Mouse (Mus musculus): ENCODE results near the gene Mindy1. TPM values are rescaled to one million over a fixed set of nuclear protein-coding genes. Genes with fewer than 3 reads are reported as not detected.

Gene Mindy1
- polyA plus RNA-seq, 1 experiment = 33.3 TPM

DNA sequence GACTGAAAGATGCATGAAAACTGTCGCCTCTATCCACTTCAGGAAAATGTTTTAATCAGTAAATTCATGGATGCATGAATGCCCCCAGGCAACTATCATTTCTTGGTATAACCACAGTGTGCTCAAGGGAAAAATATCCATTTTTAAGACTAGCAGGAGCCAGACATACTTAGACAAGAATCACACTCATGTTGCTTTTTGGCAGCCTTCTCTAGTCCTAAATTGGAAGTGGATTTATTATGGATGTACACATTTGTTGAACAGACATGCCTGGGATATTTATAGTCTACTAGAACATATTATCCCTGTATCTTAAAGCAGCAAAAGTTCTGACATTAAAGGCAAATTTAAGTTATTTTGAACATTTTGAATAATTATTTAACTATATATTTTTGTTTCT, 16.4 kb upstream of the Mindy1 start:
- no peak overlapping the region for H3K4me3 ChIP-seq
- no peak overlapping the region for H3K4me2 ChIP-seq (ENCODE audit: low read depth)

DNA sequence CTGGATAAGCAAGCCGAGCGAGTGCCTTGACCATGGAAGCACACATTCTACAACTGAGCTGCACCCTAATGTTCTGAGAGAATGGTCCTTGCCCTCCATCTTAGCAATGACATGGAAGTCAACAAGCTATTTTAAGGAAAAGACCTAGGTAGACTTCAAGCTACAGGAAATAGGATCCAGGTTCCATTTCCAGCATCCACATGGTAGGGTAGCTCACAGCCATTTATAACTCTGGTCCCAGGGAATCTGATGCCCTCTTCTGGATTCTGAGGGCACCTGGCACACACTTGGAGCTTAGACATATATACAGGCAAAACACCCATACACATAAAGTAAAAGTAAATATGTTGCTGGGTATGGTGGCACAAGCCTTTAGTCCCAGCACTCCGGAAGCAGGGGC, 15.1 kb upstream of the Mindy1 start:
- Histone ChIP-seq H3K36me3 (ENCODE audit: control insufficient read depth, insufficient read depth) (peaks cover 26% of the 10 kb centered on the region), H3K79me2 (ENCODE audit: control insufficient read depth, insufficient read depth) (peaks cover 4% of the 10 kb centered on the region), H3K4me2 (ENCODE audit: low read depth) (no peak overlapping the region), H3K27me3 (ENCODE audit: control insufficient read depth, insufficient read depth, insufficient read length) (no peaks in the 10 kb centered on the region), H3ac (ENCODE audit: control insufficient read depth, insufficient read length) (no peak overlapping the region), H3K4me3 (no peak overlapping the region)
- no peak for TF ChIP-seq MYOG (IDR thresholded peaks at IDR 0.05; ENCODE audit: control insufficient read depth in 1 of 3, insufficient read depth in 1 of 3, insufficient read length in 2 of 3, low read depth in 2 of 3)
- TF ChIP-seq USF1 (IDR thresholded peaks at IDR 0.05; ENCODE audit: low read depth) = no peak
- TF ChIP-seq TCF3 (IDR thresholded peaks at IDR 0.05; ENCODE audit: insufficient read length, low read depth) = no peak
- TF ChIP-seq MAX (IDR thresholded peaks at IDR 0.05; ENCODE audit: low read depth) = no peak
- TF ChIP-seq SRF (IDR thresholded peaks at IDR 0.05; ENCODE audit: control insufficient read depth, insufficient read length, low read depth) = no peak
- no peak for TF ChIP-seq E2F4 (IDR thresholded peaks at IDR 0.05; ENCODE audit: insufficient read depth)
- no peak for TF ChIP-seq POLR2AphosphoS2 (IDR thresholded peaks at IDR 0.05; ENCODE audit: insufficient read length, low read depth)
- no peak for TF ChIP-seq REST (IDR thresholded peaks at IDR 0.05; ENCODE audit: insufficient read depth, insufficient read length)
- TF ChIP-seq MYOD1 (IDR thresholded peaks at IDR 0.05; ENCODE audit: control insufficient read depth in 1 of 3, insufficient read length in 2 of 3, low read depth in 2 of 3) = no peak
- no peak for TF ChIP-seq TCF12 (IDR thresholded peaks at IDR 0.05; ENCODE audit: insufficient read depth, poor library complexity, severe bottlenecking)
- no peak for TF ChIP-seq CEBPB (IDR thresholded peaks at IDR 0.05; ENCODE audit: insufficient read depth, poor library complexity, severe bottlenecking)
- no peak for TF ChIP-seq POLR2A (IDR thresholded peaks at IDR 0.05; ENCODE audit: insufficient read length, low read depth)

More for the DNA sequence above, 16.4 kb upstream of the Mindy1 start:
- Histone ChIP-seq H3K27me3 (ENCODE audit: control insufficient read depth, insufficient read depth, insufficient read length) (no peaks in the 10 kb centered on the region), H3ac (ENCODE audit: control insufficient read depth, insufficient read length) (no peak overlapping the region), H3K79me2 (ENCODE audit: control insufficient read depth, insufficient read depth) (no peaks in the 10 kb centered on the region), H3K36me3 (ENCODE audit: control insufficient read depth, insufficient read depth) (peaks cover 30% of the 10 kb centered on the region)
- no peak for TF ChIP-seq USF1 (IDR thresholded peaks at IDR 0.05; ENCODE audit: low read depth)
- no peak for TF ChIP-seq MAX (IDR thresholded peaks at IDR 0.05; ENCODE audit: low read depth)
- TF ChIP-seq E2F4 (IDR thresholded peaks at IDR 0.05; ENCODE audit: insufficient read depth) = no peak
- TF ChIP-seq MYOD1 (IDR thresholded peaks at IDR 0.05; ENCODE audit: control insufficient read depth in 1 of 3, insufficient read length in 2 of 3, low read depth in 2 of 3) = no peak
- TF ChIP-seq CEBPB (IDR thresholded peaks at IDR 0.05; ENCODE audit: insufficient read depth, poor library complexity, severe bottlenecking) = no peak
- no peak for TF ChIP-seq MYOG (IDR thresholded peaks at IDR 0.05; ENCODE audit: control insufficient read depth in 1 of 3, insufficient read depth in 1 of 3, insufficient read length in 2 of 3, low read depth in 2 of 3)
- TF ChIP-seq REST (IDR thresholded peaks at IDR 0.05; ENCODE audit: insufficient read depth, insufficient read length) = no peak
- no peak for TF ChIP-seq POLR2AphosphoS2 (IDR thresholded peaks at IDR 0.05; ENCODE audit: insufficient read length, low read depth)
- no peak for TF ChIP-seq POLR2A (IDR thresholded peaks at IDR 0.05; ENCODE audit: insufficient read length, low read depth)
- TF ChIP-seq TCF12 (IDR thresholded peaks at IDR 0.05; ENCODE audit: insufficient read depth, poor library complexity, severe bottlenecking) = no peak
- no peak for TF ChIP-seq TCF3 (IDR thresholded peaks at IDR 0.05; ENCODE audit: insufficient read length, low read depth)
- no peak for TF ChIP-seq SRF (IDR thresholded peaks at IDR 0.05; ENCODE audit: control insufficient read depth, insufficient read length, low read depth)

GRCm38 (mm10) chr3:95267855-95268254, 13.3 kb upstream of the Mindy1 start:
- Histone ChIP-seq H3K36me3 (ENCODE audit: control insufficient read depth, insufficient read depth) (peaks cover 14% of the 10 kb centered on the region), H3K4me2 (ENCODE audit: low read depth) (no peak overlapping the region)
- TF ChIP-seq MYOG (IDR thresholded peaks at IDR 0.05; ENCODE audit: control insufficient read depth in 1 of 3, insufficient read depth in 1 of 3, insufficient read length in 2 of 3, low read depth in 2 of 3) = no peak
- no peak for TF ChIP-seq E2F4 (IDR thresholded peaks at IDR 0.05; ENCODE audit: insufficient read depth)
- no peak for TF ChIP-seq SRF (IDR thresholded peaks at IDR 0.05; ENCODE audit: control insufficient read depth, insufficient read length, low read depth)

GRCm38 (mm10) chr3:95269789-95270188, 11.4 kb upstream of the Mindy1 start:
- H3K36me3 ChIP-seq (ENCODE audit: control insufficient read depth, insufficient read depth) = peaks cover 10% of the 10 kb centered on the region
- peaks cover 8% of the 10 kb centered on the region for H3K79me2 ChIP-seq (ENCODE audit: control insufficient read depth, insufficient read depth)
- no peak overlapping the region for H3ac ChIP-seq (ENCODE audit: control insufficient read depth, insufficient read length)
- no peak overlapping the region for H3K4me3 ChIP-seq
- TF ChIP-seq MAX (IDR thresholded peaks at IDR 0.05; ENCODE audit: low read depth) (no peak), POLR2AphosphoS2 (IDR thresholded peaks at IDR 0.05; ENCODE audit: insufficient read length, low read depth) (no peak), CEBPB (IDR thresholded peaks at IDR 0.05; ENCODE audit: insufficient read depth, poor library complexity, severe bottlenecking) (no peak), USF1 (IDR thresholded peaks at IDR 0.05; ENCODE audit: low read depth) (no peak), TCF3 (IDR thresholded peaks at IDR 0.05; ENCODE audit: insufficient read length, low read depth) (no peak), TCF12 (IDR thresholded peaks at IDR 0.05; ENCODE audit: insufficient read depth, poor library complexity, severe bottlenecking) (no peak), E2F4 (IDR thresholded peaks at IDR 0.05; ENCODE audit: insufficient read depth) (no peak), REST (IDR thresholded peaks at IDR 0.05; ENCODE audit: insufficient read depth, insufficient read length) (no peak), POLR2A (IDR thresholded peaks at IDR 0.05; ENCODE audit: insufficient read length, low read depth) (no peak), SRF (IDR thresholded peaks at IDR 0.05; ENCODE audit: control insufficient read depth, insufficient read length, low read depth) (no peak), MYOD1 (IDR thresholded peaks at IDR 0.05; ENCODE audit: control insufficient read depth in 1 of 3, insufficient read length in 2 of 3, low read depth in 2 of 3) (no peak)
- no peak overlapping the region for H3K4me2 ChIP-seq (ENCODE audit: low read depth)
- no peaks in the 10 kb centered on the region for H3K27me3 ChIP-seq (ENCODE audit: control insufficient read depth, insufficient read depth, insufficient read length)

More at GRCm38 (mm10) chr3:95267855-95268254, 13.3 kb upstream of the Mindy1 start:
- H3K79me2 ChIP-seq (ENCODE audit: control insufficient read depth, insufficient read depth) = peaks cover 5% of the 10 kb centered on the region
- H3K4me3 ChIP-seq = no peak overlapping the region
- no peaks in the 10 kb centered on the region for H3K27me3 ChIP-seq (ENCODE audit: control insufficient read depth, insufficient read depth, insufficient read length)
- H3ac ChIP-seq (ENCODE audit: control insufficient read depth, insufficient read length) = no peak overlapping the region
